ENCODE assay signal across 7 mouse cellular contexts in genomic region chr3:107895194-107895719, GRCm38 (mm10). TPM values are rescaled to one million over a fixed set of nuclear protein-coding genes. Genes with fewer than 3 reads are reported as not detected.
DNase-seq lines count a peak whose midpoint lies in the region; ATAC-seq lines count a peak whose summit lies in the region.

No protein-coding gene starts in this region.

- 14% methylated on average over 6 of the region's 6 CpGs for WGBS in forebrain, embryonic 11.5 days
- 5% methylated on average over 6 of the region's 6 CpGs for WGBS in stomach, embryonic 15.5 days

- peak overlapping the region; percentile 89 for H3K4me3 ChIP-seq in megakaryocyte, embryonic 14.5 days (replicated peaks)
- peak overlapping the region; percentile 75 for H3K4me3 ChIP-seq in forebrain, embryonic 11.5 days (ENCODE audit: low read depth, low read length)
- H3K4me3 ChIP-seq in stomach, embryonic 15.5 days (replicated peaks), result peak overlapping the region; percentile 70

- no peaks in the 10 kb centered on the region for H3K36me3 ChIP-seq in megakaryocyte, embryonic 14.5 days (replicated peaks; ENCODE audit: low read length)
- H3K36me3 ChIP-seq in forebrain, embryonic 11.5 days (ENCODE audit: control insufficient read depth, insufficient read depth, low read length), result no peaks in the 10 kb centered on the region; the same call in 1 of the 2 replicates
- 0 out of 2 replicates have a peak, but pooled peaks cover 6% of the 10 kb centered on the region for H3K36me3 ChIP-seq in stomach, embryonic 15.5 days

- H3K9ac ChIP-seq in forebrain, embryonic 11.5 days (ENCODE audit: low read length), result peak overlapping the region; percentile 92
- H3K9ac ChIP-seq in stomach, embryonic 15.5 days, result peak overlapping the region; percentile 11; the same call in 1 of the 2 replicates

- H3K9me3 ChIP-seq in megakaryocyte, embryonic 14.5 days, result no peaks in the 10 kb centered on the region
- H3K9me3 ChIP-seq in forebrain, embryonic 11.5 days (ENCODE audit: control insufficient read depth, low read length), result no peaks in the 10 kb centered on the region
- no peaks in the 10 kb centered on the region for H3K9me3 ChIP-seq in stomach, embryonic 15.5 days

- H3K4me2 ChIP-seq in forebrain, embryonic 11.5 days (ENCODE audit: low read depth, low read length, severe bottlenecking), result peak overlapping the region; percentile 78
- peak overlapping the region; percentile 88 for H3K4me2 ChIP-seq in stomach, embryonic 15.5 days

- peaks cover 10% of the 10 kb centered on the region for H3K4me1 ChIP-seq in megakaryocyte, embryonic 14.5 days
- H3K4me1 ChIP-seq in forebrain, embryonic 11.5 days (replicated peaks; ENCODE audit: control insufficient read depth, insufficient read depth, low read length), result peaks cover 2% of the 10 kb centered on the region; the same call in 1 of the 2 replicates
- H3K4me1 ChIP-seq in stomach, embryonic 15.5 days, result peaks cover 8% of the 10 kb centered on the region; the same call in 1 of the 2 replicates

- peaks cover 75% of the 10 kb centered on the region for H3K27me3 ChIP-seq in megakaryocyte, embryonic 14.5 days (replicated peaks)
- H3K27me3 ChIP-seq in forebrain, embryonic 11.5 days (ENCODE audit: control insufficient read depth, insufficient read depth, low read length), result no peaks in the 10 kb centered on the region
- H3K27me3 ChIP-seq in stomach, embryonic 15.5 days (replicated peaks), result no peaks in the 10 kb centered on the region

- ATAC-seq in megakaryocyte, adult 5-6 weeks (ENCODE audit: poor library complexity, severe bottlenecking), result no peak
- peak; percentile 40; the same call in 1 of the 2 replicates for ATAC-seq in forebrain, embryonic 11.5 days (replicated peaks; ENCODE audit: low FRiP score)
- no peak for ATAC-seq in stomach, embryonic 15.5 days (ENCODE audit: insufficient read depth, low FRiP score, low read depth)

- no peak overlapping the region for H3K27ac ChIP-seq in forebrain, embryonic 11.5 days (ENCODE audit: low read depth, low read length)
- no peak overlapping the region for H3K27ac ChIP-seq in stomach, embryonic 15.5 days

- DNase-seq in forebrain, embryonic 11.5 days (ENCODE audit: low spot score), result no peak
- peak; percentile 16 for DNase-seq in liver
- DNase-seq in adrenal gland, postnatal 14 days, result no peak
- no peak for DNase-seq in cerebellum, postnatal 25 days

RNA-seq across cellular contexts. Expression of gene Gstm5, which starts 0.4 kb away (rescaled TPM):
- polyA plus RNA-seq in megakaryocyte, embryonic 14.5 days (2012; ENCODE audit: insufficient read depth, low replicate concordance), result not detected in 2 replicates
- total RNA-seq in megakaryocyte, adult 5-6 weeks (2015), result 4.7 and 15.4 TPM in 2 replicates
- total RNA-seq in megakaryocyte, adult 5-6 weeks (2017), result 2.5 and 3.5 TPM in 2 replicates
- 222 and 238 TPM in 2 replicates for polyA plus RNA-seq in forebrain, embryonic 11.5 days (2014; fragmentation: Nextera tagmentation; extraction: Ambion mirVana)
- 149 and 159 TPM in 2 replicates for polyA plus RNA-seq in stomach, embryonic 15.5 days (2015; fragmentation: Nextera tagmentation; extraction: Ambion mirVana)
- total RNA-seq in adrenal gland, postnatal 14 days (2021), result 28.2 and 30.2 TPM in 2 replicates

RNA-seq across cellular contexts. Expression of gene Eps8l3, which starts 18.2 kb away (rescaled TPM):
- polyA plus RNA-seq in megakaryocyte, embryonic 14.5 days (2012; ENCODE audit: insufficient read depth, low replicate concordance), result not detected in 2 replicates
- not detected in 2 replicates for total RNA-seq in megakaryocyte, adult 5-6 weeks (2015)
- total RNA-seq in megakaryocyte, adult 5-6 weeks (2017), result not detected in 2 replicates
- polyA plus RNA-seq in forebrain, embryonic 11.5 days (2014; fragmentation: Nextera tagmentation; extraction: Ambion mirVana), result not detected in 2 replicates
- 34.9 and 49.0 TPM in 2 replicates for polyA plus RNA-seq in stomach, embryonic 15.5 days (2015; fragmentation: Nextera tagmentation; extraction: Ambion mirVana)
- not detected in 2 replicates for total RNA-seq in adrenal gland, postnatal 14 days (2021)

RNA-seq across cellular contexts. Expression of gene Gstm7, which starts 36.4 kb away (rescaled TPM):
- polyA plus RNA-seq in megakaryocyte, embryonic 14.5 days (2012; ENCODE audit: insufficient read depth, low replicate concordance), result not detected in 2 replicates
- total RNA-seq in megakaryocyte, adult 5-6 weeks (2015), result 1.5 and 1.9 TPM in 2 replicates
- 0.44 and 0.45 TPM in 2 replicates for total RNA-seq in megakaryocyte, adult 5-6 weeks (2017)
- polyA plus RNA-seq in forebrain, embryonic 11.5 days (2014; fragmentation: Nextera tagmentation; extraction: Ambion mirVana), result 42.9 and 53.5 TPM in 2 replicates
- 27.1 and 34.6 TPM in 2 replicates for polyA plus RNA-seq in stomach, embryonic 15.5 days (2015; fragmentation: Nextera tagmentation; extraction: Ambion mirVana)
- 52.8 and 70.5 TPM in 2 replicates for total RNA-seq in adrenal gland, postnatal 14 days (2021)

RNA-seq across cellular contexts. Expression of gene Gstm6, which starts 48.3 kb away (rescaled TPM):
- polyA plus RNA-seq in megakaryocyte, embryonic 14.5 days (2012; ENCODE audit: insufficient read depth, low replicate concordance), result not detected in 2 replicates
- not detected in 2 replicates for total RNA-seq in megakaryocyte, adult 5-6 weeks (2015)
- not detected in 2 replicates for total RNA-seq in megakaryocyte, adult 5-6 weeks (2017)
- polyA plus RNA-seq in forebrain, embryonic 11.5 days (2014; fragmentation: Nextera tagmentation; extraction: Ambion mirVana), result 9.1 and 13.6 TPM in 2 replicates
- 9.3 and 12.4 TPM in 2 replicates for polyA plus RNA-seq in stomach, embryonic 15.5 days (2015; fragmentation: Nextera tagmentation; extraction: Ambion mirVana)
- total RNA-seq in adrenal gland, postnatal 14 days (2021), result 3.3 and 5.9 TPM in 2 replicates

Comparison
In these comparisons a context has a peak if more than half of its experiments do, and no peak if none do; other contexts are left out.
1. RNA of gene Gstm5, which starts 0.4 kb away (polyA plus RNA-seq): 222 to 238 TPM in forebrain, embryonic 11.5 days and 149 to 159 TPM in stomach, embryonic 15.5 days; not detected in megakaryocyte, embryonic 14.5 days; every median in the first group is over 100 times any median in the second.
2. RNA of gene Eps8l3, which starts 18.2 kb away (polyA plus RNA-seq): 34.9 to 49.0 TPM in stomach, embryonic 15.5 days; not detected in megakaryocyte, embryonic 14.5 days and not detected in forebrain, embryonic 11.5 days; every median in the first group is over 10 times any median in the second.
3. RNA of gene Gstm7, which starts 36.4 kb away (polyA plus RNA-seq): 42.9 to 53.5 TPM in forebrain, embryonic 11.5 days and 27.1 to 34.6 TPM in stomach, embryonic 15.5 days; not detected in megakaryocyte, embryonic 14.5 days; every median in the first group is over 10 times any median in the second.
4. Peak in every context shown above with its lines, with median percentiles within 50 percentile points of each other: H3K4me3 ChIP-seq.